Mouse (Mus musculus) hindbrain, embryonic 16.5 days (tissue): Measurements from ENCODE around the gene Kcnh3. TPM values are rescaled to one million over a fixed set of nuclear protein-coding genes. Genes with fewer than 3 reads are reported as not detected.

Source experiments
- ATAC-seq: fragments of 200-750 bp; cut with Nextera tagmentation; 2 replicates; pipeline ENCODE4 v1.8.0; 2017; ENCODE audit warnings: moderate TSS enrichment, moderate library complexity
- H3K27ac ChIP-seq: fragments of 300-500 bp; sonication (generic); 2 replicates; pipeline ENCODE4 v1.5.1; 2014; ENCODE audit warnings: low read depth, mild to moderate bottlenecking, control low read depth, low read length, moderate library complexity
- H3K27me3 ChIP-seq: fragments of 300-500 bp; sonication (generic); replicated peaks from 2 replicates; pipeline ENCODE4 v1.6.1; 2014; ENCODE audit warnings: low read length; ENCODE audit not compliant: control insufficient read depth, insufficient read depth
- H3K36me3 ChIP-seq: fragments of 300-500 bp; sonication (generic); 2 replicates; pipeline ENCODE4 v1.6.1; 2014; ENCODE audit warnings: mild to moderate bottlenecking, low read length, moderate library complexity, mixed read lengths; ENCODE audit not compliant: control insufficient read depth, insufficient read depth
- H3K4me1 ChIP-seq: fragments of 300-500 bp; sonication (generic); 2 replicates; pipeline ENCODE4 v1.6.1; 2014; ENCODE audit warnings: low read depth, low read length; ENCODE audit not compliant: control insufficient read depth, insufficient read depth
- H3K4me2 ChIP-seq: fragments of 300-500 bp; sonication (generic); 2 replicates; pipeline ENCODE4 v1.6.1; 2014; ENCODE audit warnings: mild to moderate bottlenecking, low read length, control low read depth, moderate library complexity
- H3K4me3 ChIP-seq: fragments of 300-500 bp; sonication (generic); 2 replicates; pipeline ENCODE4 v1.5.1; 2014; ENCODE audit warnings: mild to moderate bottlenecking, low read length, control low read depth, moderate library complexity
- H3K9ac ChIP-seq: fragments of 300-500 bp; sonication (generic); 2 replicates; pipeline ENCODE4 v1.6.1; 2014; ENCODE audit warnings: low read depth, mild to moderate bottlenecking, control low read depth, low read length, moderate library complexity
- H3K9me3 ChIP-seq: fragments of 300-500 bp; sonication (generic); 2 replicates; pipeline ENCODE4 v1.6.1; 2014; ENCODE audit warnings: mild to moderate bottlenecking, low read length, moderate library complexity; ENCODE audit not compliant: control insufficient read depth
- WGBS: fragments of 180-500 bp; shearing (Covaris S2); extraction: QIAGEN DNeasy Blood & Tissue Kit; methylation state at CpG from one replicate; pipeline ENCODE4 v1.1.7; 2014; 5-methylcytosine and 5-hydroxymethylcytosine counted together
- polyA plus RNA-seq: library from polyadenylated mRNA; unstranded; fragments of >200 nt; fragmentation: Nextera tagmentation; extraction: Ambion mirVana; gene quantifications from 2 replicates; pipeline ENCODE4 v1.2.1, GENCODE M21; 2015

Gene Kcnh3
- polyA plus RNA-seq, 1 experiment from 2014 or later: 1.1 TPM

DNA sequence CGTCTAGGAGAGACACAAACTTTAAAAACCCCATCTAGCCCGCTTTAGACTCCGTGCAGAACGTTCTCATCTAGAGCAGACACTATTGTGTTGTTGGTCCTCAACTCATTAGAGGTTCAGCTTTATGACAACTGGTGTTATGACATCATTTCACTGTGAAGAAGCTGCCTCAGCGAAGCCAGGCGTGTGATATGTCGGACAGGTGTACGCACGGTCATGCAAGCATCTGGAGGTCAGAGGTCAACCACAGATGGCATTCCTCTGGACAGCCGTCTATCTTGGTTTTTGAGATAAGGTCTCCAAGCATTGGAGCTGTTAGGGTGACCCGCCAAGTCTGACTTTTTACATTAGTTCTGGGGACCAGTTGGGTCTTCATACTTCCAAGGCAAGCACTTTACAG lies 65.9 kb downstream of the Kcnh3 start:
- H3K9me3 ChIP-seq: no peaks in the 10 kb centered on the region
- no peak overlapping the region for H3K4me2 ChIP-seq
- no peak overlapping the region for H3K9ac ChIP-seq
- H3K27me3 ChIP-seq: no peaks in the 10 kb centered on the region
- no peak for ATAC-seq
- no peaks in the 10 kb centered on the region for H3K36me3 ChIP-seq
- no peak overlapping the region for H3K4me3 ChIP-seq
- no peak overlapping the region for H3K27ac ChIP-seq
- WGBS: 94% methylated on average over 11 of the region's 11 CpGs
- peaks cover 5% of the 10 kb centered on the region for H3K4me1 ChIP-seq

Other genes with a start within 250 kb of the Kcnh3 start
- 20.8 and 23.3 TPM in 2 replicates for gene Tuba1c, start 195.0 kb upstream of the Kcnh3 start, polyA plus RNA-seq
- 52.8 and 81.8 TPM in 2 replicates for gene Prph, start 169.7 kb upstream of the Kcnh3 start, polyA plus RNA-seq
- 5.6 and 8.7 TPM in 2 replicates for gene Troap, start 150.3 kb upstream of the Kcnh3 start, polyA plus RNA-seq
- gene C1ql4, start 137.0 kb upstream of the Kcnh3 start, polyA plus RNA-seq: 4.0 and 5.7 TPM in 2 replicates
- 0.92 and 1.1 TPM in 2 replicates for gene Dnajc22, start 131.7 kb upstream of the Kcnh3 start, polyA plus RNA-seq
- 23.8 and 28.8 TPM in 2 replicates for gene Spats2, start 98.9 kb upstream of the Kcnh3 start, polyA plus RNA-seq
- gene Mcrs1, start 27.1 kb downstream of the Kcnh3 start, polyA plus RNA-seq: 204 and 215 TPM in 2 replicates
- gene Prpf40b, start 70.2 kb downstream of the Kcnh3 start, polyA plus RNA-seq: 114 and 117 TPM in 2 replicates
- 0.85 and 1.2 TPM in 2 replicates for gene Fam186b, start 71.0 kb downstream of the Kcnh3 start, polyA plus RNA-seq
- 7.4 and 9.7 TPM in 2 replicates for gene Fmnl3, start 145.6 kb downstream of the Kcnh3 start, polyA plus RNA-seq
- gene Tmbim6, start 168.0 kb downstream of the Kcnh3 start, polyA plus RNA-seq: 346 and 350 TPM in 2 replicates
- gene Nckap5l, start 232.9 kb downstream of the Kcnh3 start, polyA plus RNA-seq: 11.6 and 17.7 TPM in 2 replicates
- 16.8 and 17.7 TPM in 2 replicates for gene Bcdin3d, start 249.9 kb downstream of the Kcnh3 start, polyA plus RNA-seq